Comparison of ENCODE assay signal across 9 mouse cellular contexts in the genomic region with DNA sequence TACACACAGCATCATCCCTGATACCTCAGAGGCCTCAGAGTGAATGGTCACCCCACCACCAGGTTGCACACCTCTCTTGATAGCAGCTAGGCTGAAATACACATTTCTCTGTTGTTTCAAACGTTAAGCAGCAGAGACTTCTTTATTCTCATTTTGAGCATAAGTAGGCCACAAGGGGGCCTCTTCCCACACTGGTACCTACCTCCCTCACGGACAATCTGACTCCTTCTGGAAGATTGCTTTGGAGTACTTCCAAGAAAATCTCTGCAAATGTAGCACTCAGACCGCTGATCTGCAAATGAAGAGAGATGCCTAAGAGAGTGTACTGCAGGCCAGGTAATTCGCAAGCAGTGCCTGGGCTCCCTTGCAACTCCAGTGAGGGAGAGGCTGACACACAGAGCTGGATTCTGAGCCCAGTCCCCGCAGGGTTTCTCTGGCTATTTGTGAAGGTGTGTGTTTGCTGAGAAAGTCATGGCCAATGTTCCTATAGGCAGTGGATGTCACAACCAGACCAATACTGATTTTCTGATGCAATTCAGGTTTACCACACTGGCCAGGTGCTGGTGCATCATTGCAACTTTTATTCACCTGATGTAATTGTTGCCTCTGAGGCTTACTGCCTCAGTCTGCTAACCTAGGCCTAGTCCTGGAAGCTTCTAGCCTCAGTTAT. TPM values are rescaled to one million over a fixed set of nuclear protein-coding genes. Genes with fewer than 3 reads are reported as not detected.
A peak's percentile ranks its signal among the peaks of the same experiment; 100 is the strongest.
DNase-seq lines count a peak whose midpoint lies in the region; ATAC-seq and TF ChIP-seq lines count a peak whose summit lies in the region.
"Had no signal": no experiment of that assay in that cellular context is flagged by ENCODE, and none has a peak within 500 bp of the region (broad histone marks: within the 10 kb centered on the region; RNA-seq: fewer than 3 reads in every experiment).

No protein-coding gene starts in this region.

- peak overlapping the region; percentile 48 for H3K27ac ChIP-seq in gastrocnemius, adult 2 months
- H3K27ac ChIP-seq: hindbrain, embryonic 15.5 days had no signal

- H3K4me3 ChIP-seq in gastrocnemius, adult 2 months: no peak overlapping the region
- H3K4me3 ChIP-seq: hindbrain, embryonic 15.5 days had no signal

- DNase-seq in gastrocnemius, adult 2 months: peak; percentile 36
- no peak for DNase-seq in gastrocnemius, postnatal 25 days
- DNase-seq in ovary, postnatal 36 days (ENCODE audit: low spot score): peak; percentile 12
- no peak for DNase-seq in ovary, postnatal 14 days (ENCODE audit: low spot score)
- peak; percentile 34 to 50 for DNase-seq in frontal cortex, postnatal 10 days (ENCODE audit: low spot score in 2 of 2)
- DNase-seq in left cerebral cortex, postnatal 4 days: peak; percentile 36
- no peak for DNase-seq in gastrocnemius, postnatal 14 days

- ATAC-seq in megakaryocyte-erythroid progenitor cell, adult 5-6 weeks (replicated peaks; ENCODE audit: low FRiP score, low TSS enrichment, poor library complexity, severe bottlenecking): no peak

- intact Hi-C loops in gastrocnemius, adult 2 months (cut with DNase I): no loop called here
- intact Hi-C loops in left cerebral cortex, postnatal 4 days (cut with DNase I): no loop called here
- intact Hi-C loops in gastrocnemius, postnatal 14 days (cut with DNase I; ENCODE audit: low total_unique reads): no loop called here

- peak; percentile 59 for TF ChIP-seq CTCF in gastrocnemius, adult 2 months (IDR thresholded peaks at IDR 0.05)

RNA-seq across cellular contexts. Expression of a gene that starts 13.6 kb away (rescaled TPM):
- total RNA-seq in gastrocnemius, adult 2 months (2021): 10 to 100 TPM; 11.4 to 13.2 TPM
- 10 to 100 TPM in 1 of 2 experiments, 1 to 10 TPM in 1; 8.1 to 13.0 TPM for total RNA-seq in gastrocnemius, postnatal 25 days (2021)
- 1 to 10 TPM; 8.9 to 9.0 TPM for total RNA-seq in left cerebral cortex, postnatal 4 days (2021)
- total RNA-seq in megakaryocyte-erythroid progenitor cell, adult 5-6 weeks (2014; fragmentation: Nextera tagmentation): 14.2 and 20.1 TPM in 2 replicates
- total RNA-seq in megakaryocyte-erythroid progenitor cell, adult 5-6 weeks (2017): 8.2 and 9.0 TPM in 2 replicates
- 10 to 100 TPM in 1 of 2 experiments, 1 to 10 TPM in 1; 9.7 to 10.9 TPM for total RNA-seq in gastrocnemius, postnatal 14 days (2021)

RNA-seq across cellular contexts. Expression of a gene that starts 35.7 kb away (rescaled TPM):
- total RNA-seq in gastrocnemius, adult 2 months (2021): not detected
- total RNA-seq in gastrocnemius, postnatal 25 days (2021): not detected
- under 1 TPM; 0.38 to 0.62 TPM for total RNA-seq in left cerebral cortex, postnatal 4 days (2021)
- total RNA-seq in megakaryocyte-erythroid progenitor cell, adult 5-6 weeks (2014; fragmentation: Nextera tagmentation): not detected in 2 replicates
- 0.05 and 1.8 TPM in 2 replicates for total RNA-seq in megakaryocyte-erythroid progenitor cell, adult 5-6 weeks (2017)
- total RNA-seq in gastrocnemius, postnatal 14 days (2021): not detected

RNA-seq across cellular contexts. Expression of a gene that starts 56.7 kb away (rescaled TPM):
- total RNA-seq in gastrocnemius, adult 2 months (2021): 10 to 100 TPM; 64.9 to 67.6 TPM
- 10 to 100 TPM; 52.0 to 52.7 TPM for total RNA-seq in gastrocnemius, postnatal 25 days (2021)
- 100 to 1,000 TPM; 298 to 307 TPM for total RNA-seq in left cerebral cortex, postnatal 4 days (2021)
- total RNA-seq in megakaryocyte-erythroid progenitor cell, adult 5-6 weeks (2014; fragmentation: Nextera tagmentation): 35.0 and 46.8 TPM in 2 replicates
- total RNA-seq in megakaryocyte-erythroid progenitor cell, adult 5-6 weeks (2017): 50.5 and 53.1 TPM in 2 replicates
- total RNA-seq in gastrocnemius, postnatal 14 days (2021): 10 to 100 TPM; 56.3 to 59.5 TPM

RNA-seq across cellular contexts. Expression of a gene that starts 57.3 kb away (rescaled TPM):
- 10 to 100 TPM; 17.4 to 27.2 TPM for total RNA-seq in gastrocnemius, adult 2 months (2021)
- total RNA-seq in gastrocnemius, postnatal 25 days (2021): 10 to 100 TPM; 31.0 to 52.5 TPM
- 10 to 100 TPM; 46.2 to 47.2 TPM for total RNA-seq in left cerebral cortex, postnatal 4 days (2021)
- total RNA-seq in megakaryocyte-erythroid progenitor cell, adult 5-6 weeks (2014; fragmentation: Nextera tagmentation): 705 and 713 TPM in 2 replicates
- 103 and 164 TPM in 2 replicates for total RNA-seq in megakaryocyte-erythroid progenitor cell, adult 5-6 weeks (2017)
- 100 to 1,000 TPM; 121 to 126 TPM for total RNA-seq in gastrocnemius, postnatal 14 days (2021)

RNA-seq across cellular contexts. Expression of a gene that starts 57.6 kb away (rescaled TPM):
- 10 to 100 TPM; 55.0 to 60.2 TPM for total RNA-seq in gastrocnemius, adult 2 months (2021)
- 10 to 100 TPM; 57.9 to 58.4 TPM for total RNA-seq in gastrocnemius, postnatal 25 days (2021)
- 10 to 100 TPM; 44.9 to 47.4 TPM for total RNA-seq in left cerebral cortex, postnatal 4 days (2021)
- 50.3 and 57.1 TPM in 2 replicates for total RNA-seq in megakaryocyte-erythroid progenitor cell, adult 5-6 weeks (2014; fragmentation: Nextera tagmentation)
- total RNA-seq in megakaryocyte-erythroid progenitor cell, adult 5-6 weeks (2017): 93.1 and 138 TPM in 2 replicates
- total RNA-seq in gastrocnemius, postnatal 14 days (2021): 10 to 100 TPM; 74.4 to 77.5 TPM

Comparison
In these comparisons a context has a peak if more than half of its experiments do, and no peak if none do; other contexts are left out.
1. DNase-seq: peak in gastrocnemius, adult 2 months (single experiment), ovary, postnatal 36 days (single experiment), frontal cortex, postnatal 10 days (2 of 2) and left cerebral cortex, postnatal 4 days (single experiment); none in gastrocnemius, postnatal 25 days (single experiment), ovary, postnatal 14 days (single experiment) and gastrocnemius, postnatal 14 days (single experiment).
2. RNA of a gene that starts 56.7 kb away (total RNA-seq): 298 to 307 TPM in left cerebral cortex, postnatal 4 days; 64.9 to 67.6 TPM in gastrocnemius, adult 2 months, 56.3 to 59.5 TPM in gastrocnemius, postnatal 14 days, 52.0 to 52.7 TPM in gastrocnemius, postnatal 25 days and 35.0 to 53.1 TPM in megakaryocyte-erythroid progenitor cell, adult 5-6 weeks; every median in the first group is over 4 times any median in the second.